Mouse (Mus musculus): ENCODE measurements at regions not wholly inside any gene's neighbourhood (a gene's known extent, or its start where the extent isn't known, plus 50 kb on each side); places are given as distances from the start of the nearest gene placed in this dataset.
A peak's percentile ranks its signal among the peaks of the same experiment; 100 is the strongest.

GRCm38 (mm10) chr15:90335506-90335905 is 111.4 kb downstream of the Alg10b start:
- Histone ChIP-seq H3K27ac (replicated peaks) (no peak overlapping the region), H3K9me3 (no peaks in the 10 kb centered on the region), H3K36me3 (no peaks in the 10 kb centered on the region), H3K27me3 (no peaks in the 10 kb centered on the region), H3K4me3 (no peak overlapping the region), H3K4me2 (no peak overlapping the region), H3K9ac (no peak overlapping the region), H3K4me1 (replicated peaks) (0 out of 2 replicates have a peak, but pooled peaks cover 3% of the 10 kb centered on the region)
- ATAC-seq (ENCODE audit: low FRiP score, low read depth): no peak
- WGBS: 57% methylated on average over 7 of the region's 7 CpGs

GRCm38 (mm10) chr15:90340089-90340488 is 116.0 kb downstream of the Alg10b start:
- WGBS: 93% methylated on average over 1 of the region's 1 CpGs
- Histone ChIP-seq H3K4me1 (replicated peaks) (0 out of 2 replicates have a peak, but pooled peaks cover 4% of the 10 kb centered on the region), H3K27ac (replicated peaks) (no peak overlapping the region), H3K27me3 (no peaks in the 10 kb centered on the region), H3K9ac (no peak overlapping the region), H3K36me3 (no peaks in the 10 kb centered on the region), H3K4me3 (no peak overlapping the region), H3K9me3 (no peaks in the 10 kb centered on the region), H3K4me2 (no peak overlapping the region)
- no peak for ATAC-seq (ENCODE audit: low FRiP score, low read depth)

- no peak overlapping the region for H3K4me3 ChIP-seq
- H3K27me3 ChIP-seq: no peaks in the 10 kb centered on the region
- H3K27ac ChIP-seq (replicated peaks): no peak overlapping the region
- 91% methylated on average over 2 of the region's 2 CpGs for WGBS
- peaks cover 5% of the 10 kb centered on the region; the same call in 1 of the 2 replicates for H3K4me1 ChIP-seq (replicated peaks)
- no peaks in the 10 kb centered on the region for H3K9me3 ChIP-seq
- H3K4me2 ChIP-seq: no peak overlapping the region
- ATAC-seq (ENCODE audit: low FRiP score, low read depth): no peak
- no peak overlapping the region for H3K9ac ChIP-seq
- no peaks in the 10 kb centered on the region for H3K36me3 ChIP-seq
These were observed 117.2 kb downstream of the Alg10b start for GRCm38 (mm10) chr15:90341261-90341660.

GRCm38 (mm10) chr15:90343771-90344170 is 119.7 kb downstream of the Alg10b start:
- no peaks in the 10 kb centered on the region for H3K9me3 ChIP-seq
- no peak overlapping the region for H3K4me3 ChIP-seq
- no peak overlapping the region for H3K27ac ChIP-seq (replicated peaks)
- no peaks in the 10 kb centered on the region for H3K27me3 ChIP-seq
- H3K4me1 ChIP-seq (replicated peaks): peaks cover 11% of the 10 kb centered on the region; the same call in 1 of the 2 replicates
- ATAC-seq (ENCODE audit: low FRiP score, low read depth): no peak
- no peaks in the 10 kb centered on the region for H3K36me3 ChIP-seq
- 73% methylated on average over 1 of the region's 1 CpGs for WGBS
- no peak overlapping the region for H3K9ac ChIP-seq
- H3K4me2 ChIP-seq: no peak overlapping the region

- 36% methylated on average over 4 of the region's 4 CpGs for WGBS
- no peak overlapping the region for H3K27ac ChIP-seq (replicated peaks)
These were observed 120.8 kb downstream of the Alg10b start for GRCm38 (mm10) chr15:90344956-90345355.

GRCm38 (mm10) chr15:90346162-90346561 is 122.1 kb downstream of the Alg10b start:
- no peak overlapping the region for H3K27ac ChIP-seq (replicated peaks)
- H3K36me3 ChIP-seq: no peaks in the 10 kb centered on the region
- H3K4me2 ChIP-seq: peak overlapping the region; percentile 2; the same call in 1 of the 2 replicates
- WGBS: 46% methylated on average over 9 of the region's 9 CpGs
- peaks cover 11% of the 10 kb centered on the region; the same call in 1 of the 2 replicates for H3K4me1 ChIP-seq (replicated peaks)
- no peak overlapping the region for H3K4me3 ChIP-seq
- no peaks in the 10 kb centered on the region for H3K27me3 ChIP-seq
- ATAC-seq (ENCODE audit: low FRiP score, low read depth): no peak
- no peaks in the 10 kb centered on the region for H3K9me3 ChIP-seq
- H3K9ac ChIP-seq: no peak overlapping the region

More at GRCm38 (mm10) chr15:90344956-90345355, 120.8 kb downstream of the Alg10b start:
- Histone ChIP-seq H3K9me3 (no peaks in the 10 kb centered on the region), H3K27me3 (no peaks in the 10 kb centered on the region), H3K4me1 (replicated peaks) (peaks cover 11% of the 10 kb centered on the region; the same call in 1 of the 2 replicates), H3K9ac (no peak overlapping the region), H3K4me2 (no peak overlapping the region), H3K4me3 (no peak overlapping the region), H3K36me3 (no peaks in the 10 kb centered on the region)
- no peak for ATAC-seq (ENCODE audit: low FRiP score, low read depth)

GRCm38 (mm10) chr15:90346757-90347156 is 122.6 kb downstream of the Alg10b start:
- ATAC-seq (ENCODE audit: low FRiP score, low read depth): no peak
- H3K27ac ChIP-seq (replicated peaks): no peak overlapping the region
- H3K9me3 ChIP-seq: no peaks in the 10 kb centered on the region
- H3K27me3 ChIP-seq: no peaks in the 10 kb centered on the region
- no peak overlapping the region for H3K9ac ChIP-seq
- H3K4me2 ChIP-seq: peak overlapping the region; percentile 2; the same call in 1 of the 2 replicates
- H3K36me3 ChIP-seq: no peaks in the 10 kb centered on the region
- 60% methylated on average over 9 of the region's 9 CpGs for WGBS
- H3K4me3 ChIP-seq: no peak overlapping the region
- H3K4me1 ChIP-seq (replicated peaks): peaks cover 11% of the 10 kb centered on the region; the same call in 1 of the 2 replicates

GRCm38 (mm10) chr15:90351898-90352297 is 127.8 kb downstream of the Alg10b start:
- no peak overlapping the region for H3K4me3 ChIP-seq
- H3K27ac ChIP-seq (replicated peaks): no peak overlapping the region
- H3K27me3 ChIP-seq: no peaks in the 10 kb centered on the region
- H3K36me3 ChIP-seq: no peaks in the 10 kb centered on the region
- no peak overlapping the region for H3K9ac ChIP-seq
- no peaks in the 10 kb centered on the region for H3K9me3 ChIP-seq
- ATAC-seq (ENCODE audit: low FRiP score, low read depth): no peak
- no peaks in the 10 kb centered on the region for H3K4me1 ChIP-seq (replicated peaks)
- WGBS: 88% methylated on average over 3 of the region's 3 CpGs
- H3K4me2 ChIP-seq: no peak overlapping the region

- Histone ChIP-seq H3K4me2 (no peak overlapping the region), H3K27ac (replicated peaks) (no peak overlapping the region), H3K27me3 (no peaks in the 10 kb centered on the region), H3K9me3 (no peaks in the 10 kb centered on the region), H3K4me3 (no peak overlapping the region), H3K9ac (no peak overlapping the region), H3K4me1 (replicated peaks) (no peaks in the 10 kb centered on the region), H3K36me3 (no peaks in the 10 kb centered on the region)
- ATAC-seq (ENCODE audit: low FRiP score, low read depth): no peak
These were observed 141.5 kb downstream of the Alg10b start for GRCm38 (mm10) chr15:90365656-90366055.

GRCm38 (mm10) chr15:90377959-90378358 is 153.8 kb downstream of the Alg10b start:
- no peak for ATAC-seq (ENCODE audit: low FRiP score, low read depth)
- Histone ChIP-seq H3K27ac (replicated peaks) (no peak overlapping the region), H3K9ac (no peak overlapping the region), H3K4me3 (no peak overlapping the region), H3K9me3 (no peaks in the 10 kb centered on the region), H3K4me2 (no peak overlapping the region), H3K4me1 (replicated peaks) (no peaks in the 10 kb centered on the region), H3K27me3 (no peaks in the 10 kb centered on the region), H3K36me3 (no peaks in the 10 kb centered on the region)
- 86% methylated on average over 2 of the region's 2 CpGs for WGBS

- H3K4me3 ChIP-seq: no peak overlapping the region
- no peaks in the 10 kb centered on the region for H3K36me3 ChIP-seq
- 85% methylated on average over 3 of the region's 3 CpGs for WGBS
- no peak for ATAC-seq (ENCODE audit: low FRiP score, low read depth)
- no peak overlapping the region for H3K27ac ChIP-seq (replicated peaks)
- H3K4me1 ChIP-seq (replicated peaks): no peaks in the 10 kb centered on the region
- no peaks in the 10 kb centered on the region for H3K9me3 ChIP-seq
- no peak overlapping the region for H3K4me2 ChIP-seq
- no peaks in the 10 kb centered on the region for H3K27me3 ChIP-seq
- no peak overlapping the region for H3K9ac ChIP-seq
These were observed 172.8 kb downstream of the Alg10b start for GRCm38 (mm10) chr15:90396961-90397360.

GRCm38 (mm10) chr15:90397691-90398377 is 173.7 kb downstream of the Alg10b start:
- no peak overlapping the region for H3K27ac ChIP-seq (replicated peaks)
- no peaks in the 10 kb centered on the region for H3K4me1 ChIP-seq (replicated peaks)
- no peaks in the 10 kb centered on the region for H3K36me3 ChIP-seq
- no peaks in the 10 kb centered on the region for H3K9me3 ChIP-seq
- H3K9ac ChIP-seq: no peak overlapping the region
- 97% methylated on average over 2 of the region's 2 CpGs for WGBS
- no peak overlapping the region for H3K4me2 ChIP-seq
- H3K4me3 ChIP-seq: no peak overlapping the region
- H3K27me3 ChIP-seq: no peaks in the 10 kb centered on the region
- ATAC-seq (ENCODE audit: low FRiP score, low read depth): no peak
